Mouse (Mus musculus) skeletal muscle tissue, postnatal 0 days (tissue): ENCODE measurements around the gene Zfp12. TPM values are rescaled to one million over a fixed set of nuclear protein-coding genes. Genes with fewer than 3 reads are reported as not detected.

ENCODE experiments used
- polyA plus RNA-seq: library from polyadenylated mRNA; unstranded; fragments of >200 nt; fragmentation: Nextera tagmentation; extraction: Ambion mirVana; gene quantifications from 2 replicates; pipeline ENCODE4 v1.2.1, GENCODE M21; 2015

Zfp12 gene
- polyA plus RNA-seq: 4.8 and 5.7 TPM in 2 replicates

GRCm38 (mm10) chr5:143235028-143235693 is at the start of gene Zfp12:
Zfp12 (plus strand) TSS chr5:143235163.

GRCm38 (mm10) chr5:143226790-143227189 is 8.2 kb upstream of the Zfp12 start, which contains the start of gene Spdye4a:
Spdye4a (minus strand) TSS chr5:143226890.

GRCm38 (mm10) chr5:143269363-143270150 is 34.6 kb downstream of the Zfp12 start, which contains the start of gene Zfp316:
Zfp316 (minus strand) TSS chr5:143270022.

GRCm38 (mm10) chr5:143293404-143293803 is 58.4 kb downstream of the Zfp12 start, which contains the start of gene Zfp853:
Zfp853 (minus strand) TSS chr5:143293623.

Other genes with a start within 250 kb of the Zfp12 start
- 17.7 and 18.1 TPM in 2 replicates for gene Rnf216, start 122.2 kb upstream of the Zfp12 start, polyA plus RNA-seq
- gene Olfr718-ps1, start 87.6 kb upstream of the Zfp12 start, polyA plus RNA-seq: not detected in 2 replicates
- gene Rbak, start 54.4 kb upstream of the Zfp12 start, polyA plus RNA-seq: 4.3 and 4.8 TPM in 2 replicates
- gene Spdye4b, start 54.1 kb upstream of the Zfp12 start, polyA plus RNA-seq: not detected in 2 replicates
- gene Spdye4a, start 8.3 kb upstream of the Zfp12 start, polyA plus RNA-seq: not detected in 2 replicates
- gene Zfp316, start 34.9 kb downstream of the Zfp12 start, polyA plus RNA-seq: 1.4 TPM in 2 replicates
- not detected in 2 replicates for gene Zfp853, start 58.5 kb downstream of the Zfp12 start, polyA plus RNA-seq
- 11.5 and 12.3 TPM in 2 replicates for gene E130309D02Rik, start 80.2 kb downstream of the Zfp12 start, polyA plus RNA-seq
- gene Zdhhc4, start 94.1 kb downstream of the Zfp12 start, polyA plus RNA-seq: 62.4 and 63.2 TPM in 2 replicates
- not detected in 2 replicates for gene Grid2ip, start 122.2 kb downstream of the Zfp12 start, polyA plus RNA-seq
- gene Kdelr2, start 168.7 kb downstream of the Zfp12 start, polyA plus RNA-seq: 169 and 210 TPM in 2 replicates
- 4.5 and 5.3 TPM in 2 replicates for gene Daglb, start 229.4 kb downstream of the Zfp12 start, polyA plus RNA-seq